Mouse (Mus musculus) neural tube, embryonic 14.5 days (tissue): Measurements from ENCODE around the gene Gm29609. TPM values are rescaled to one million over a fixed set of nuclear protein-coding genes. Genes with fewer than 3 reads are reported as not detected.

ENCODE experiments used
- ATAC-seq: fragments of 200-750 bp; cut with Nextera tagmentation; 2 replicates; pipeline ENCODE4 v1.8.0; 2017; ENCODE audit warnings: low read depth, mild to moderate bottlenecking, moderate TSS enrichment, moderate library complexity
- H3K27ac ChIP-seq: fragments of 300-500 bp; sonication (generic); 2 replicates; pipeline ENCODE4 v1.5.1; 2014; ENCODE audit warnings: low read depth, mild to moderate bottlenecking, control low read depth, low read length, moderate library complexity, mixed read lengths
- H3K27me3 ChIP-seq: fragments of 300-500 bp; sonication (generic); 2 replicates; pipeline ENCODE4 v1.6.1; 2014; ENCODE audit warnings: low read length; ENCODE audit not compliant: control insufficient read depth, insufficient read depth
- H3K36me3 ChIP-seq: fragments of 300-500 bp; sonication (generic); 2 replicates; pipeline ENCODE4 v1.6.1; 2014; ENCODE audit warnings: low read length, mixed read lengths; ENCODE audit not compliant: control insufficient read depth, insufficient read depth
- H3K4me1 ChIP-seq: fragments of 300-500 bp; sonication (generic); 2 replicates; pipeline ENCODE4 v1.6.1; 2014; ENCODE audit warnings: low read length; ENCODE audit not compliant: control insufficient read depth, insufficient read depth
- H3K4me2 ChIP-seq: fragments of 300-500 bp; sonication (generic); 2 replicates; pipeline ENCODE4 v1.6.1; 2014; ENCODE audit warnings: mild to moderate bottlenecking, low read depth, low read length, control low read depth
- H3K4me3 ChIP-seq: fragments of 300-500 bp; sonication (generic); 2 replicates; pipeline ENCODE4 v1.5.1; 2014; ENCODE audit warnings: low read depth, low read length, control low read depth, mixed read lengths
- H3K9ac ChIP-seq: fragments of 300-500 bp; sonication (generic); replicated peaks from 2 replicates; pipeline ENCODE4 v1.6.1; 2014; ENCODE audit warnings: low read depth, mild to moderate bottlenecking, control low read depth, low read length, mixed read lengths
- H3K9me3 ChIP-seq: fragments of 300-500 bp; sonication (generic); 2 replicates; pipeline ENCODE4 v1.6.1; 2016; ENCODE audit warnings: low read length; ENCODE audit not compliant: control insufficient read depth
- WGBS: fragments of 180-500 bp; shearing (Covaris S2); extraction: QIAGEN DNeasy Blood & Tissue Kit; methylation state at CpG from one replicate; pipeline ENCODE4 v1.1.7; 2014; 5-methylcytosine and 5-hydroxymethylcytosine counted together
- polyA plus RNA-seq: library from polyadenylated mRNA; unstranded; fragments of >200 nt; fragmentation: Nextera tagmentation; extraction: Ambion mirVana; gene quantifications from 2 replicates; pipeline ENCODE4 v1.2.1, GENCODE M21; 2014

Gm29609 gene
- polyA plus RNA-seq, 1 experiment from 2014 or later = 2.5 TPM

DNA sequence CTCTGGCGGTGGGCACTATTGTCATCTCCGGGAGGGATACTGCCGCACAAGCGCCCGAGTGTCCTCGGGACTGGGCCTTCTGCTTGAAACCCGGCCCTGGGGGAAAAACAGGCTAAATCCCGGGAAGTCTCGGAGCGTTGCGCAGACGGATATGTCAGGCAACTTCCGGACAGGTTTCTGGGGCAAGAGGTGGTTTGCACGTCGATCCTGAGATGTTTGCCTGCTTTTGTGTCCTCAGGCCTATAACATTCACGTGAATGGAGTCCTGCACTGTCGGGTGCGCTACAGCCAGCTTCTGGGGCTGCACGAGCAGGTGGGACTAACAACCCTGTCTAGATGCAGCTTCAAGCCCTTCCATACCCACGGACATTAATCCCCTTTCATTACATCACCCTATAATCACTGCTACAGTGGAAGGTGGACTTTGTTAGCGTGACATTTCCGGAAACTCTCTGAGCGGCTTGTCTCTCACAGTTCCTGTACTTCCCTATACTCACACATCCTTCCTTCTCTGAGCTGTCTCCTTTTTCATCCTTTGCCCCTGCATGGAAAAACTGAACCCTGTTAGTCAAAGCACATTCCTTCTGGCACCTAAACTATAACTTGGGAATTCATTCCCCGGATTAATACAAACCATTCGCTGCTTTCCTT, 14.0 kb upstream of the Gm29609 start:
- H3K36me3 ChIP-seq = peaks cover 56% of the 10 kb centered on the region

DNA sequence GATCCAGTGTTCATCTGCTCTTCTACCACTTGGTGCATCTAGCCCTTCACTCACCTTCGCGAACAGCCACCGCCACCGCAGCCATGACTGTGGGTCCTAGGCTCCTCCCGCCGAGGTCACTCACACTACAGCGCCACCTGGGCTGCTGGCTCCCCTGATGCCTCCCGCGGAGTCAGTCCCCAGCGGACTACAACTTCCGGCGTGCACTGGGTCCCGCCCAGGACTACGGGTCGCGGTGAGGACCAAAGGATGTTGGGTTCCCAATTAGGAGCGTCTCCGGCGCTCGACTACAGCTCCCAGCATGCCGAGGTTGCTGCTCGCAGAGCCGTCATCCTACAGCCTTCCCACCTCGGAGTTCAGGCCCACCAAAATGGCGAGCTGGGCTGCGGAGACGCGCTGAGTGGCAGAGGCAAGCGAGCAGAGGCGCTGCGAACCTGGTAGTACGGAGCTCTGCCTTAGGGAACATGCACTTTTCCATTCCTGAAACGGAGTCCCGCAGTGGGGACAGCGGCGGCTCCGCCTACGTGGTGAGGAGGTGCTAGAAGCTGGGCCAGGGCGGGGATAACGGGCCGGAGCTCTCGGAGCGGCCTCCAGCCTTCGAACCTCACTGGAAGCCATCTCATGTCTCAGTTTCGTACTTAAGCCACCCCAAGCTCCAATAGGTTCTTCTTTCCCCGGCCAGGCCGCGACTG, 13.4 kb upstream of the Gm29609 start, which contains the start of the genes Snx17 and Eif2b4:
TSS of gene Snx17 (plus strand) at position 289 of the 692 bp plus-strand sequence.
TSS of gene Eif2b4 (minus strand) at position 492 of the 692 bp plus-strand sequence.
- H3K4me1 ChIP-seq = peaks cover 17% of the 10 kb centered on the region
- peak within 1 kb of the TSS; percentile 74 for H3K9ac ChIP-seq
- peak within 1 kb of the TSS; percentile 95 for H3K4me2 ChIP-seq
- peak within 1 kb of the TSS; percentile 80 for H3K27ac ChIP-seq
- H3K36me3 ChIP-seq = peaks cover 53% of the 10 kb centered on the region
- H3K27me3 ChIP-seq = no peaks in the 10 kb centered on the region
- WGBS = under 1% methylated on average over 48 of the region's 48 CpGs
- H3K4me3 ChIP-seq = peak within 1 kb of the TSS; percentile 72
- H3K9me3 ChIP-seq = no peaks in the 10 kb centered on the region
- peak; percentile 97 for ATAC-seq

More for the DNA sequence above, 14.0 kb upstream of the Gm29609 start:
- H3K9me3 ChIP-seq = no peaks in the 10 kb centered on the region
- peak overlapping the region; percentile 74 for H3K9ac ChIP-seq
- no peaks in the 10 kb centered on the region for H3K27me3 ChIP-seq
- no peak for ATAC-seq
- peak overlapping the region; percentile 72 for H3K4me3 ChIP-seq
- WGBS = 12% methylated on average over 25 of the region's 25 CpGs
- peaks cover 17% of the 10 kb centered on the region for H3K4me1 ChIP-seq
- peak overlapping the region; percentile 95 for H3K4me2 ChIP-seq
- H3K27ac ChIP-seq = peak overlapping the region; percentile 80

DNA sequence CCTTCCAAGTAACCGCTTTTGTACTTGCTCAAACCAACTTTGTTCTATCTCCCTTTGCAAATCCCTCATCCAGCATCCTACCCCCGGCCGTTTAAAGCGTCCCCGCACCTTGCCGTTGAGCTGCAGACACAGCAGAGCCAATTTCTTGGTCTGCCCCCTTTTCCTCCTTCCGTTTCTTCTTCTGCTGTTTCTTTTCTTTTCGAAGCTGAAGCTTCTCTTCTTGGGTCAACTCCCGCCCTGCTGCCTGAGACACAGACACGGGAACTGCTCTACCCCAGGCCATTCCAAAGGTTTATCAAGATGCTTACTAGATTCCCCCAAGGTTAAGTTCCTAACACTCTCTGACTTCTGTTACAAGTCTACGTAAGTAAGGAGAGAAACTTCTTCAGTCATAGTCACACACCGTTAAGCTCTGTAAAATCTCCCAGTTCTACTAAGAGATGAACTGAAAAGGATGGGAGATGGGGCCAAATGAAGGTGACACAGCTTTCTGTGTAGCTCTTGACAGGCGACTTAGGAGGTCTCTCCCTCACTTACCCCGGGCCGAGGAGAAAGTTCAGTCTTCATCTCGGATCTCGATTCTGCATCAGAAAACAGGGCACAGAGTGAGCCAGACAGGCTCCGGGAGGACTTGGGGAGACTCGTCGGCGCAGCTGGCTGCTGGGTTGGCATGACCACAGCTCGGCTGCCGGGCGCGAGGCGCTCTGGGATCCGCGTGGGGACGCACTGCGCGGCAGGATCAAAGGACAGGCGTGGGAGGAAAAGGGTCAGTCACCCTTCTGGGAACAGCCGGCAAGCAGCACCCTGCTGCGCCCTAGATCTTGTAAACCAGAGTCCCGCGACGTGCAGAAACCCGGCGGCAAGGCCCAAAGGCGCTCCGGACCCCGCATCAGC, 12.6 kb upstream of the Gm29609 start:
- H3K4me3 ChIP-seq = peak overlapping the region; percentile 72
- H3K4me1 ChIP-seq = peaks cover 17% of the 10 kb centered on the region
- H3K9ac ChIP-seq = peak overlapping the region; percentile 67
- 17% methylated on average over 41 of the region's 42 CpGs for WGBS
- no peaks in the 10 kb centered on the region for H3K9me3 ChIP-seq
- peak overlapping the region; percentile 78 for H3K4me2 ChIP-seq
- H3K27ac ChIP-seq = peak overlapping the region; percentile 72; the same call in 1 of the 2 replicates
- H3K27me3 ChIP-seq = no peaks in the 10 kb centered on the region
- peak; percentile 53 for ATAC-seq
- H3K36me3 ChIP-seq = peaks cover 53% of the 10 kb centered on the region

DNA sequence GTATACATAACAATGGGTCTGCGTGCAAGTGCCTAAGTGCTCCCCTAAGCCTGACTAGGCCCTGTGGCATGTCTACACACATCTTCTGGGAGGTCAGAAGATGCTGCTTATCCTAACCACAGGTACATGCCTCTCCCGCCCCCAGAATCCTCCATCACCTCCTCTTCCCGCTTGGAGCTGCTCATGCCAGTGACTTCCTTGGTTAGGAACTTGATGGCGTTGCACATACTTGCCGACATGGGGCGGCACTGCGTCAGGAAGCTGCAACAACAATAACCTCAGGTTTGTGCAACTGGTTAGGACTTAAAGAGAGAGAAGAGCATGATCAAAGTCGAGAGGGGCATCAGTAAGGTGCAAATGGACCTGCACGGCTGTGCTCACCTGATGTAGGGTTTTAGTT, 10.5 kb upstream of the Gm29609 start:
- H3K9ac ChIP-seq = no peak overlapping the region
- no peak overlapping the region for H3K4me3 ChIP-seq
- peaks cover 17% of the 10 kb centered on the region for H3K4me1 ChIP-seq
- peaks cover 37% of the 10 kb centered on the region for H3K36me3 ChIP-seq
- no peak overlapping the region for H3K4me2 ChIP-seq
- ATAC-seq = no peak
- no peaks in the 10 kb centered on the region for H3K9me3 ChIP-seq
- H3K27ac ChIP-seq = no peak overlapping the region
- H3K27me3 ChIP-seq = no peaks in the 10 kb centered on the region
- 91% methylated on average over 9 of the region's 9 CpGs for WGBS

DNA sequence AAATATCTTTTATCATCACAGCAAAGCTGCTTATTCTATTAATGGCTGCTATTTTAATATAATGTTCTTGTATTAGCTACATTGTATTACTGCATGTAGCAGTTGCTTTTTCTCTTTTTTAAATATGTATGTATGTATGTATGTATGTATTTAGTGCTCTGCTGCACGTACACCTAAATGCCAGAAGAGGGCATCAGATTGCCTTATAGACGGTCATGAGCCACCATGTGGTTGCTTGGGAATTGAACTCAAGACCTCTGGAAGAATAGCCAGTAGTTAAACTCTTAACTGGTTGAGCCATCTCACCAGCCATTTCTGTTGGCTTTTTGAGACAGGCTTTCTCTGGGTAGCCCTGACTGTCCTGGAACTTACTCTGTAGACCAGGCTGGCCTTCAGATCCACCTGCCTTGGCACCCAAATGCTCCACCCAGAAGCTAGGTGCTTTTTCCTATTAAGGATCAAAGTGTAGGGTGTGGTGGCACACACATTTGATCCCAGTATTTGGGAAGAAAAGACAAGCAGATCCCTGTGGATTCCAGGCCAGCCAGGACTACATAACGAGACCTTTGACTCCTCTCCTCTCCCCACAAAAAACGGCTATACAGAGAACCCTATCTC, 8.6 kb upstream of the Gm29609 start:
- no peak overlapping the region for H3K4me2 ChIP-seq
- ATAC-seq = no peak

DNA sequence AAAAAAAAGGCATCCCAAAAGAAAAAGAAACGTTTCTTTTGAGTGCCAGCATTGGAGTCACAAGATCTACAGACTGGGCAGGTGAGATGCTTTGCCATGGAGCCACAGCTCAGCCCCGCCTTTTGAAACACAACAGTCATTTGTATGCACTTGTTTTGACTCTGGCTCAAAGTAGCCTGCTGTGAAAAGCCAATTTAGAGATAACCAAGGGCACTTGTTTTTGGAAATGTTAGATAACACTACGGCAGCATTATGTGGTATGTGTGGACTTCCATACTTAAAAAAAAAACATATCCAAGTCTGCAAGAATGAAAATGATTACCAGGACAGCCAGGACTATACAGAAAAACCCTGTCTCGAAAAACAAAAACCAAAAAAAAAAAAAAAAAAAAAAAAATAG, 4.0 kb upstream of the Gm29609 start:
- WGBS = 67% methylated on average over 4 of the region's 4 CpGs
- no peaks in the 10 kb centered on the region for H3K9me3 ChIP-seq

More for the DNA sequence above, 8.6 kb upstream of the Gm29609 start:
- Histone ChIP-seq H3K27ac (no peak overlapping the region), H3K4me1 (peaks cover 8% of the 10 kb centered on the region), H3K9me3 (no peaks in the 10 kb centered on the region), H3K27me3 (no peaks in the 10 kb centered on the region), H3K4me3 (no peak overlapping the region), H3K9ac (no peak overlapping the region), H3K36me3 (peaks cover 33% of the 10 kb centered on the region)
- 76% methylated on average over 4 of the region's 4 CpGs for WGBS

DNA sequence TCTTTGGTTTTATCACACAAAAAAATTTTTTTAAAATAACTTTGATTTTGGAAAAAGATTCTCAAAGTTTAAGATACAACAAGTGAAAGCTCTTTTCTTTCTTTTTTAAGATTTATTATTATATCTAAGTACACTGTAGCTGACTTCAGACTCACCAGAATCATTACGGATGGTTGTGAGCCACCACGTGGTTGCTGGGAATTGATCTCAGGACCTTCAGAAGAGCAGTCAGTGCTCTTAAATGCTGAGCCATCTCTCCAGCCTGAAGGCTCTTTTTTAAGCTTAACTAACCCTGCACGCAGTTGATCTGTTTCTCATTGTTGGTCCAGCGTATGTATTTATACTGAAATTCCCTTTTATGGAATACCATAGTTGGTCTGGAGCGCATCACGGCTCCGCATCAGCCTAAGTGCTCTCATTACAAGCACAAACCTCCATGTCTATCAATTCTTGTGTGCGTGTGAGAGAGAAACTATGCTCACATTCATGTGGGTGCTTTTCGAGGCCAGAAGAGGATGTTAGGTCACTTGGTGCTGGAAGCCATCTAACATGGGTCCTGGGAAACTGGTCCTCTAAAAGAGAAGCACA, 1.6 kb upstream of the Gm29609 start:
- no peak for ATAC-seq
- Histone ChIP-seq H3K4me3 (no peak overlapping the region), H3K27ac (no peak overlapping the region), H3K4me2 (no peak overlapping the region), H3K9ac (no peak overlapping the region), H3K4me1 (peaks cover 6% of the 10 kb centered on the region), H3K36me3 (no peaks in the 10 kb centered on the region), H3K9me3 (no peaks in the 10 kb centered on the region), H3K27me3 (no peaks in the 10 kb centered on the region)
- WGBS = 94% methylated on average over 9 of the region's 9 CpGs

More for the DNA sequence above, 4.0 kb upstream of the Gm29609 start:
- ATAC-seq = no peak
- peaks cover 6% of the 10 kb centered on the region for H3K4me1 ChIP-seq
- no peaks in the 10 kb centered on the region for H3K27me3 ChIP-seq
- no peak overlapping the region for H3K4me2 ChIP-seq
- no peak overlapping the region for H3K4me3 ChIP-seq
- H3K9ac ChIP-seq = no peak overlapping the region
- no peak overlapping the region for H3K27ac ChIP-seq
- H3K36me3 ChIP-seq = peaks cover 16% of the 10 kb centered on the region

DNA sequence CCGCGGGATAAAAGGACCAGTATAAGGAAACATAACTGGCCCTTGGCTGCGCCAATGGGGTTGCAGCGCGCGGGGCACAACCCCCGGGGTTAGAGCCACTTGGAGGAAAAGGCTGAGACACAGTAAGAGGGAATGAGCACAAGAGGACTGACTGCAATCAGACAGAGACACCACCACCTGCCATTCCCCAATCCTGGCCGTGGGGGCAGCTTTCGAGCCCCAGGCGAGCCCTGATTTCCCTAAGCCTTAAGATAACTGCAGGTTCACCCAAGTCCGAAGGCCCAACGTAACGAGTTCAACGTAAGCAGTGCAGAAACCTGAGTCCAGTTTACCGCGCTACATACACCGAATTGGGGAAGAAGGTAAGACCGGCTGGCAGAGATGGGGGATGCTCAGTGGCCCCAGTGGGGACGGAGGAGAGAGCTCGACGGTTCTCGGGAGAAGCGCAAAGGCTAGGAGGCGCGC, 378 bp downstream of the Gm29609 start:
- H3K27me3 ChIP-seq = no peaks in the 10 kb centered on the region
- H3K9me3 ChIP-seq = no peaks in the 10 kb centered on the region
- H3K9ac ChIP-seq = peak overlapping the region; percentile 59
- peak; percentile 76 for ATAC-seq
- H3K4me2 ChIP-seq = peak overlapping the region; percentile 93
- H3K4me3 ChIP-seq = peak overlapping the region; percentile 84
- peaks cover 6% of the 10 kb centered on the region for H3K4me1 ChIP-seq
- H3K27ac ChIP-seq = peak overlapping the region; percentile 91
- H3K36me3 ChIP-seq = no peaks in the 10 kb centered on the region
- under 1% methylated on average over 25 of the region's 25 CpGs for WGBS
